Comparison of ENCODE assay signal across 9 mouse cellular contexts in genomic region chr5:118214418-118215154, GRCm38 (mm10). TPM values are rescaled to one million over a fixed set of nuclear protein-coding genes. Genes with fewer than 3 reads are reported as not detected.
DNase-seq lines count a peak whose midpoint lies in the region; ATAC-seq and TF ChIP-seq lines count a peak whose summit lies in the region.
"Had no signal": no experiment of that assay in that cellular context is flagged by ENCODE, and none has a peak within 500 bp of the region (broad histone marks: within the 10 kb centered on the region; RNA-seq: fewer than 3 reads in every experiment).

No protein-coding gene starts in this region.

- peak; percentile 62 for DNase-seq in 3T3-L1 (ENCODE audit: low read depth, low spot score)
- peak; percentile 94 for DNase-seq in brain, embryonic 14.5 days (ENCODE audit: low read depth)
- peak; percentile 56 for DNase-seq in fibroblast of lung, adult 2 months (ENCODE audit: low read depth)
- peak; percentile 30 for DNase-seq in liver
- DNase-seq in urinary bladder, postnatal 25 days (ENCODE audit: low spot score), result peak; percentile 45

- no peak for TF ChIP-seq POLR2A in brain, embryonic 14.5 days (IDR thresholded peaks at IDR 0.05; ENCODE audit: borderline replicate concordance, extremely low read depth, insufficient read depth, insufficient read length, poor library complexity, severe bottlenecking)

- H3K27ac ChIP-seq in heart, embryonic 13.5 days (replicated peaks), result peak overlapping the region; percentile 45; the same call in 1 of the 2 replicates
- H3K27ac ChIP-seq in kidney, embryonic 16.5 days (ENCODE audit: low read length), result no peak overlapping the region
- H3K27ac ChIP-seq in neural tube, embryonic 13.5 days (replicated peaks), result peak overlapping the region; percentile 46

- H3K4me3 ChIP-seq in heart, embryonic 13.5 days, result peak overlapping the region; percentile 49
- H3K4me3 ChIP-seq in kidney, embryonic 16.5 days (ENCODE audit: low read length), result peak overlapping the region; percentile 41
- peak overlapping the region; percentile 31 for H3K4me3 ChIP-seq in neural tube, embryonic 13.5 days

- no peaks in the 10 kb centered on the region for H3K9me3 ChIP-seq in heart, embryonic 13.5 days
- H3K9me3 ChIP-seq in kidney, embryonic 16.5 days (ENCODE audit: low read length), result no peaks in the 10 kb centered on the region
- no peaks in the 10 kb centered on the region for H3K9me3 ChIP-seq in neural tube, embryonic 13.5 days

- no peaks in the 10 kb centered on the region for H3K36me3 ChIP-seq in heart, embryonic 13.5 days
- no peaks in the 10 kb centered on the region for H3K36me3 ChIP-seq in kidney, embryonic 16.5 days (ENCODE audit: insufficient read depth, low read length)
- H3K36me3 ChIP-seq in neural tube, embryonic 13.5 days, result peaks cover 27% of the 10 kb centered on the region

- peak overlapping the region; percentile 76 for H3K4me2 ChIP-seq in heart, embryonic 13.5 days
- H3K4me2 ChIP-seq in kidney, embryonic 16.5 days (replicated peaks; ENCODE audit: low read depth, low read length), result peak overlapping the region; percentile 61
- H3K4me2 ChIP-seq in neural tube, embryonic 13.5 days, result peak overlapping the region; percentile 63

- 8% methylated on average over 24 of the region's 24 CpGs for WGBS in heart, embryonic 13.5 days
- WGBS in kidney, embryonic 16.5 days, result 7% methylated on average over 24 of the region's 24 CpGs
- WGBS in neural tube, embryonic 13.5 days, result 8% methylated on average over 24 of the region's 24 CpGs

- H3K4me1 ChIP-seq in heart, embryonic 13.5 days, result peaks cover 14% of the 10 kb centered on the region
- peaks cover 17% of the 10 kb centered on the region for H3K4me1 ChIP-seq in kidney, embryonic 16.5 days (ENCODE audit: insufficient read depth, low read length)
- H3K4me1 ChIP-seq in neural tube, embryonic 13.5 days (replicated peaks), result peaks cover 38% of the 10 kb centered on the region

- TF ChIP-seq CTCF in brain, embryonic 14.5 days (IDR thresholded peaks at IDR 0.05; ENCODE audit: borderline replicate concordance, extremely low read depth, insufficient read depth, insufficient read length), result no peak

- ATAC-seq in heart, embryonic 13.5 days (ENCODE audit: extremely low read depth, insufficient number of reproducible peaks, low FRiP score, low TSS enrichment), result peak; percentile 63; the same call in 1 of the 2 replicates
- peak; percentile 52 for ATAC-seq in kidney, embryonic 16.5 days (ENCODE audit: low FRiP score, low TSS enrichment)
- ATAC-seq in neural tube, embryonic 13.5 days (ENCODE audit: low read depth), result peak; percentile 87

- 0 out of 2 replicates have a peak, but pooled peaks cover 4% of the 10 kb centered on the region for H3K27me3 ChIP-seq in heart, embryonic 13.5 days (replicated peaks)
- H3K27me3 ChIP-seq in kidney, embryonic 16.5 days (ENCODE audit: insufficient read depth, low read length), result no peaks in the 10 kb centered on the region
- H3K27me3 ChIP-seq in neural tube, embryonic 13.5 days, result no peaks in the 10 kb centered on the region

- peak overlapping the region; percentile 73 for H3K9ac ChIP-seq in heart, embryonic 13.5 days
- peak overlapping the region; percentile 46 for H3K9ac ChIP-seq in kidney, embryonic 16.5 days (replicated peaks; ENCODE audit: low read length)
- H3K9ac ChIP-seq in neural tube, embryonic 13.5 days, result peak overlapping the region; percentile 64

RNA-seq across cellular contexts. Expression of gene Rnft2, which starts 30.3 kb away (rescaled TPM):
- 79.6 and 97.9 TPM in 2 replicates for polyA plus RNA-seq in brain, embryonic 14.5 days (2012; rRNA removed)
- polyA plus RNA-seq in heart, embryonic 13.5 days (2015; fragmentation: Nextera tagmentation; extraction: Ambion mirVana), result 0.92 and 2.2 TPM in 2 replicates
- polyA plus RNA-seq in kidney, embryonic 16.5 days (2015; fragmentation: Nextera tagmentation; extraction: Ambion mirVana), result 2.8 and 3.3 TPM in 2 replicates
- polyA plus RNA-seq in neural tube, embryonic 13.5 days (2015; fragmentation: Nextera tagmentation; extraction: Ambion mirVana), result 9.7 and 14.1 TPM in 2 replicates

RNA-seq across cellular contexts. Expression of gene 2410131K14Rik, which starts 30.4 kb away (rescaled TPM):
- polyA plus RNA-seq in brain, embryonic 14.5 days (2012; rRNA removed), result 20.2 and 22.7 TPM in 2 replicates
- polyA plus RNA-seq in heart, embryonic 13.5 days (2015; fragmentation: Nextera tagmentation; extraction: Ambion mirVana), result 6.1 and 6.5 TPM in 2 replicates
- polyA plus RNA-seq in kidney, embryonic 16.5 days (2015; fragmentation: Nextera tagmentation; extraction: Ambion mirVana), result 10.6 and 10.7 TPM in 2 replicates
- 13.6 and 14.9 TPM in 2 replicates for polyA plus RNA-seq in neural tube, embryonic 13.5 days (2015; fragmentation: Nextera tagmentation; extraction: Ambion mirVana)

RNA-seq across cellular contexts. Expression of gene Hrk, which starts 50.1 kb away (rescaled TPM):
- polyA plus RNA-seq in brain, embryonic 14.5 days (2012; rRNA removed), result 3.2 and 5.8 TPM in 2 replicates
- not detected in 2 replicates for polyA plus RNA-seq in heart, embryonic 13.5 days (2015; fragmentation: Nextera tagmentation; extraction: Ambion mirVana)
- 0.09 and 0.17 TPM in 2 replicates for polyA plus RNA-seq in kidney, embryonic 16.5 days (2015; fragmentation: Nextera tagmentation; extraction: Ambion mirVana)
- polyA plus RNA-seq in neural tube, embryonic 13.5 days (2015; fragmentation: Nextera tagmentation; extraction: Ambion mirVana), result 3.3 and 3.4 TPM in 2 replicates
- polyA plus RNA-seq: spleen, adult 2 months had no signal

RNA-seq across cellular contexts. Expression of gene Fbxw8, which starts 59.3 kb away (rescaled TPM):
- polyA plus RNA-seq in brain, embryonic 14.5 days (2012; rRNA removed), result 54.0 and 55.1 TPM in 2 replicates
- polyA plus RNA-seq in heart, embryonic 13.5 days (2015; fragmentation: Nextera tagmentation; extraction: Ambion mirVana), result 21.5 and 22.0 TPM in 2 replicates
- 26.3 and 30.9 TPM in 2 replicates for polyA plus RNA-seq in kidney, embryonic 16.5 days (2015; fragmentation: Nextera tagmentation; extraction: Ambion mirVana)
- polyA plus RNA-seq in neural tube, embryonic 13.5 days (2015; fragmentation: Nextera tagmentation; extraction: Ambion mirVana), result 25.1 and 25.5 TPM in 2 replicates

Comparison
In these comparisons a context has a peak if more than half of its experiments do, and no peak if none do; other contexts are left out.
1. DNase-seq: peak in every context shown above with its lines; median percentile 94 in brain, embryonic 14.5 days; 62 in 3T3-L1; 56 in fibroblast of lung, adult 2 months; 45 in urinary bladder, postnatal 25 days; 30 in liver.